Mouse (Mus musculus): ENCODE results near the gene Cacna1g.

The Cacna1g gene

DNA sequence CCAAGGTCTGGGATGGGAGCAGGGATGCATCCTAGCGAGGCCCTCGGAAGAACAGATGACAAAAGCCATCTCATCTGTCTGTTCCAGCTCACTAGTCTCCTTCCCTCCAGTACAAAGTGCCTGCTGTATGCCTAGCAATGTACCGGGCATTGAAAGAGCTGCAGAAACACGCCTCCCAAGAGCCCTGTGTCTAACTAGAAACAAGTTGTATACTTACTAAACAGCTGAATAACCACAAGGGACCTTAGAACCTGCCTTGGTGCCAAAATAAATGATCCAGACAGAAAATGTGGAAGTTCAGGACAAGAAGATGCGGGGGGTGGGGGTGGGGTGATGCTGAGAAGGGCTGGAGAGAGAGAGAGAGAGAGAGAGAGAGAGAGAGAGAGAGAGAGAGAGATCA, 29.2 kb downstream of the Cacna1g start:
- DNase-seq, result no peak

DNA sequence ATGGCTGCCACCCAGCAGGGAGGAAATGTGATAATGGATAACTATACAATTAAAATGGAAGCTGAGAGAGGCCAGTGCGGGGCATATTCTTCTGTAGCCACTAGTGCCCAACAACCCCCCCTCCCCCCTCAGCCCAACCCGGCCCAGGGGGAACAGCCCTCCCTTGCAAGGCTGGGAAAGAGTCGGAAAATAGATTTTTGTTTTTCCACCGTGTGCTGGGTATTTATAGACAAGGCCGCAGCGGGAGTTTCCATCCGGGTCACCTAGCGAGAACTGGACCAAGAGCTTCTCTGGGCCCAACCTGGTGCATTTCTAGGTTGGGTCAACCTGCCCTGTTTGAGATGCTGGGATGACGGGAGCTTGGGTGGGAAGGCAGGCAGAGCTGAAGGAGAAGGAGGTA, 32.2 kb downstream of the Cacna1g start:
- no peak for DNase-seq

DNA sequence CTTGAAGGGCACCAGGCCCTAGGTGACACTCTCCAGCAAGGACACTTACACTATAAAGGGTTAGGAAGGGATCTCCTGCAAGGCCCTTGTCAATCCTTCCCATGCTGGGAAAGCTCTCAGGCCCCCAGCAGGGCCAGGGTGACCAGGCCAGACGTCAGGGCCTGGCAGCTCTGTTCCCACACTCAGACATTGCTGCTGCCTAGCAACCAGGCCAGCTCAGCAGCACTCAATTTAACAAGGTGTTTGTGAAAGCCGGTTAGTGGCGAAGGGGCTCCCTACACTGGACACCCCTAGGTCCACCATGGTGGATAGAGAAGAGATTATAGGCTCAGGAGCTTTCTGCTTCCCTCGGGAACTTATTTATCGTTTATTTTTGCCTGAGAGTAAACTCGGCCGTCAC, 32.9 kb downstream of the Cacna1g start:
- DNase-seq, result no peak

DNA sequence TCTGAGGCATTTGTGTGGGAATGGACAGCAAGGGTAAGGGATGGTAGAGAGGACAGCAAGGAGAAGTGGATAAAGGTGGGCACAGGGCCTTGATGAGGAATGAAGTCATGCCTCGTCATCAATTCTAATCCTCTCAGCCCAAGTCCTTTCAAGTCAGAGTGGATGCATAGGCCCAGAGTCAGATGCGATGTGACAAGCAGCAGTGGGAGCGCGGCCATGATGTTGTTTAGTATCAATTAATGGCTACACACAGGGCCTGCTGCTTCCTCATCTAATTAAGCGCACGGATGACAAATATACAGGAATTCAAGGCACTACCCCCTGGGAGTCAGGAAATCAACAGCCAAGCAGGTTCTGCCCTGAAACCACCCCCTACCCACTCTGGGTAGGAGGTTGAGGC, 33.6 kb downstream of the Cacna1g start:
- DNase-seq, result no peak

GRCm38 (mm10) chr11:94429011-94429651, 44.9 kb downstream of the Cacna1g start:
- no peak for DNase-seq

DNA sequence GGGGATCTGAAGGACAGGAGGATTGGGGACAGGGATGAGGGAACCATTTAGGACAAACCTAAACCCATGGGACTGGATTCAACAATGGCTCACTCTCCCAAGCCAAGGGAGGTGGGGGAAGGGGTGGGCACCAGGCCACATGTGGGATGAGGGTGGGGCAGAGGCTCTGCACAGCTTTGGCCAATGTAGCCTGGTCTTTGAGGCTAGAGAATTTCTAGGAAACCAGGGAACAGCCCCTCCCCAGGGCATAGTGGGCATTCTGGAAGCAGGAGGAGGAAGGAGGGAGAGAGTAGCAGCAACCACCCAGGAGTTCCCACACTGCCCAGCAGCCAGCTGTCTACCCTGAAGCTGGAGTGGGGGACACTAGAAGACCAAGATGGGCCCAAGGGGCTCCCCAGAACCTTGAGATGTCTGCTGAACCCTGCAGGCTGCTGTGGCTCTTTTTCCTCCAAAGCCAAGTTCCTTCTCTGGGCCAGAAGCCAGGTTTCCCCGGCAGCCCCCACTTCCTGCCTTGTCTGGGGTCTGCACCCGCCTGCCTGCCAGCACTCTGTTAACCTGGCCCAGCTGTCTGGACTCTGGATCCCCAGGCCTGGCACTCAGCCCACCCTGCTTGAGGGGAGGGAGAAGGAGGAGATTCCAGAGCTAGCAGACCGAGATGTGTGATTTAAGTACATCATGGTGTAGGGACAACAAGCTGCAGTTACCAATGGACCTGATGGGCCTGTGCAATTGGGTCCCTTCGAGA, 45.7 kb downstream of the Cacna1g start:
- DNase-seq, result peak; percentile 19

DNA sequence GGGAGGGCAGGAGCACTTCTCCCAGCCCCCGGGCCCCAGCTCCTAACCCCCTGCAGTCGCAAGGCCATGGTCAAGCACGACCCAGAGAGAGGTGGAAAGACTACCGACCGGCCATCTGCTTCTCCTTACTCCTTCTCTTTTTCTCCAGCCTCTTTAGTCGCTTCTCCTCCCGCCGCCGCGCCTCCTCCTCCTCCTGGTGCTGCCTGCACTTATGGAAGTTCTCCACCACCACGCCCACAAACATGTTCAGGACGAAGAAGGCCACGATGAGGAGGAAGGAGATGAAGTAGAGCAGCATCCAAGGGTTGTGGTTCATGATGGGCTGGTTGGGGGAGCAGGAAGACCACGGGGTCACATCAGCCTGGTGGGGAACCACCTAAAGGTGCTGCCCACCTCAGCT, 48.3 kb downstream of the Cacna1g start:
- no peak for DNase-seq

GRCm38 (mm10) chr11:94425215-94425614, 48.8 kb downstream of the Cacna1g start:
- no peak for DNase-seq

DNA sequence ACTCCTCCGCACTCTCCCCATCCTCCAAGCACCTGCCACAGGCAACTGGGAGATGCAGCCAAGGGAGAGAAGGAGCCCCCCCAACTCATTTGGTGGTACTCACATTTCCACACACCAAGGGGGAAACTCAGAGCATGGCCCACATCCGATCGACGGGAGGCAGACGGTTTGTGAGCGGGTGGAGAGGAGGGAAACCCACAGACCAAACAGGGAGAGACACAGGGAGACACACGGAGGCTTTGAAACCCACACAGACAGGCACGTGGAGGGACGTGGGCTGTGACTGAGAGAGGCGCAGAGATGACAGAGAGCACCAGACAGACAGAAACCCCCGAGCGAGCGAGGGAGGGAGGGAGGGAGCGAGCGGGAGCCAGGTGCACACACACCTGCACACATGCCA, 49.6 kb downstream of the Cacna1g start:
- peak; percentile 25 for DNase-seq

DNA sequence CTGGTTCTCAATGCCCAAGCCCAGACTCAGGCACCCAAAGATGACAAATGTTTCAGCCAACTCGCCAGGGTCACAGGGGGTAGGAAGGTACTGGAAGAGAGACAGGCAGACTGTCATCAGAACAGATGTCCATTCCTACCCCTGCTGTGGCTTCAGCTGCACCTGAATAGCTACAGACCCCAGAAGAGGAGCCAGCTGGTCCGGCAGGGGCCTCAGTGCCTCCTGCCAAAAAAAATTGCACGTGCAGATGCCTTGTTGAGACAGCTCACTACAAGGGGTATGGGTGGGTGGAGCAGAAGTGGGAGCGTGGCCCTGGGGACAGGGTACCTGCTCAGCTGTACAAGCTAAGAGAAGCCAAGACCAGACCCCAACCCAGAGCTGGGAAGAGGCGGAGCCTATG, 50.1 kb downstream of the Cacna1g start:
- DNase-seq, result peak; percentile 35

DNA sequence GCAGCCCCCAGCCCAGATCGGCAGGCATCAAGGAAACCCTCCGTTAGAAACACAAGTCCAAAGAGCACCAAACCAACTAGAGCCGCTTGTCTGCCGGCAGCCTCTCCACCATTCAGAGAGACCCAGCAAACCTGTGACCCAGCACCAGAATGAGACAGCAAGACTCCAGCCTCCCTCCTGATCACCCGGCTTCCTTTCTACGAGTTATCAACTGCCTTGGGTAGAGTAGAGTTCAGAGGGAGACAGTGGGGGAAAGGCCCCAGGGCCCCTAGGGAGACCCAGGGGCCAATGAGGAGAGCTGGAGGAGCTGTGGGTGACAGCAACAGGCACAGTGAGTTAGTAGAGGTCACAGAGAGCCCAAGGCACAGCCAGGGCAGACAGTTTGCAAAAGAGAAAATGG, 53.0 kb downstream of the Cacna1g start:
- DNase-seq, result no peak

DNA sequence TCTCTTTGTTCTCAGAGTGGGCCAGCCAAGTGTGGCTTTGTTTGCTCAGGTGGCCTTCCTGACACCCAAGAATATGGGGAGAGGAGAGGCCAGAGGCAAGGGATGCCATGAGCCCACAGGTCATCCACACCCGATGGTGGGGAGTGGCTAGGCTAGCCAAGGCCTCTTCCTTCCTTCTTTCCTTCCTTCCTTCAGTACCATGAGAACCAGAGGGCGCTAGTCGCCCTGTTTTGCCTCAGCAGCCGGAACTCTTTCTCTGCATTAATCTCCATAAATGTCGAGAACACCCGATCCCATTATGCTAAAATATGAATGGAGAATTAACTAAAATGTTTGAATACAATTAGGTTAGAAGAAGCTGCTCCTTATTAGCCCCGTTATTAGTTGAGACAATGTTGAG, 53.7 kb downstream of the Cacna1g start:
- DNase-seq, result peak; percentile 10

GRCm38 (mm10) chr11:94419004-94419727, 54.8 kb downstream of the Cacna1g start:
- no peak for DNase-seq

- no peak for DNase-seq
Measured at GRCm38 (mm10) chr11:94414042-94414441, 60.0 kb downstream of the Cacna1g start.

- no peak for DNase-seq
Measured at GRCm38 (mm10) chr11:94413516-94413915, 60.5 kb downstream of the Cacna1g start.

DNA sequence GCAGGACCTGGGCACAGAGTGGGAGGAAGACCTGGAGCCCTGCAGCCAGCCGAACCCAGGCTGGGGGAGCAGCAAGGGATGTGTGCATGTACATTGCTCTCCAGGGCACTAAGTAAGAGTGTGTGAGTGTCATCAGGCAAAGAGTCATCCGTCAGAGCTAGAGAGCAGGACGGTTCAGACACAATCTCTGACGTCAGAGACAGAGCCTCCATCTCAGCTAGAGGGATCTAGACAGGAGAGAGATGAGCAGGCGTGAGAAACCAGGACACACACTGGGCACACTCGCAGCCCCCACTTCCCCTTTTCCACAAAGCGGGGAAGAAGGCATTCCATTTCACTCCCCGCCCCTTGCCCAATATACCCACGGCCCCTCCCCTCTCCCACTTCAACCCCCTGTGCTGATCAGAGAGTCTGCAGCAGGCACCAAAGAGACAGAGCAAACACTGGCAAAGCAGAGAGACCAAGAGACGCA, 61.0 kb downstream of the Cacna1g start:
- DNase-seq, result no peak

DNA sequence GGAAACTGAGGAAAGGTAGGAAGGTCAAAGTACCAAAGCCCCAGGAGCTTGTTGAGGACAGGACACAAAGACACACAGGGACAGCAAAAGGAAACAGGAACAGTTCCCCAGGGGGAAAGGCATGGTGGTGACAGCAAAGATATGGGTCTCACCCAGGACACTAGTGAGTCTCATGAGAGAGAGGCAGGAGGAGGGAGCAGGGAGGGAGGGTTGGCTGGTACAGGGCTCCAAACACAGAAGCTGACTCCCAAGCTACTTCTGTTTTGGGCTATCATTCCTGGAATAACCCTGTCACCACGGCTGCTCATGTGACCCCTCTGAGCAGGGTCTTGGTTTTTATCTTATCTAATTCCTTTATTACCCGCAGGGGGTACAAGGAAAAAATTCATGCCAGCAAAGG, 61.4 kb downstream of the Cacna1g start:
- no peak for DNase-seq

DNA sequence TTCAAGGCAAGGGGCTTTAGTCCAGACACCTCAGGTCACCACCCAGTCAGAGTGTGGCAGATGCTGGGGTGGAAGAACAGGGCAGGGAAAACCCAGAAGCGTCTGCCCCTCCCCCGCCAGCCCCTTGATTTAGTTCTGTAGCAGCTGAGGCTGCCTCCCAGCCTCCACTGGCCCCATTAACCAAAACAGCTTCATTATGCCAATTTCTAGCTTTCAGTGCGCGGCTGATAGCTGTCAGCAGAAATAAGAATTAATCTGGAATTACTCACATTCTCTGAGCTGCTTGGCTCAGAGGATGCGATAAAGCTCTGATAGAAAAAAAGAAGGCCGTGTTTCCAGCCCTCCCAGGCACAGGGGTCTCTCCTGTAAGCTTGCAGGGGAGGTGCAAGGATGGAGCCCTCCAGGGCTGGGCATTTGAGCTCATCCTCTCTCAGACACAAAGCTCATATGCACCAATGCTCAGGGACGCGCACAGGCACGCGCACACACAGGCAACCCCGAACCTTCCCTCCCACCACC, 66.1 kb downstream of the Cacna1g start:
- DNase-seq, result peak; percentile 31

DNA sequence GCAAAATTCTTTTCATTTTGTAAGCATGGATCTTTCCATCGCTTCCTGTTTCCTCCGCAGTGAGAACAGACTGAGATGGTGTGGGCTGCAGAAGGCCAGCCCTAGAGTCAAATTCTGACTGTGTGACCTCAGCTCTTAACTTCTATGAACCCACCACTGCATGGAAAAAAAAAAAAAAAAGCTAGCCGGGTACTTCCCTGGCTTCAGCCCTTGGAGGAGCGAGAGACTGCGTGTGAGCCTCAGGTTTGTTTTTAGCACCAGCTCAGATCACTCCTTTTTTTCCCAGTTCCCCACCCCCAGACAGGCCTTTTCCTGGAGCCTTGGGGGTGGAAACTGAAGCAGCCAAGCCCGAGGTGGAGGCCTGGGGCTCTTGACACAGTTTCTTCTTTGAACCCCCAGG, 68.7 kb downstream of the Cacna1g start:
- no peak for DNase-seq

DNA sequence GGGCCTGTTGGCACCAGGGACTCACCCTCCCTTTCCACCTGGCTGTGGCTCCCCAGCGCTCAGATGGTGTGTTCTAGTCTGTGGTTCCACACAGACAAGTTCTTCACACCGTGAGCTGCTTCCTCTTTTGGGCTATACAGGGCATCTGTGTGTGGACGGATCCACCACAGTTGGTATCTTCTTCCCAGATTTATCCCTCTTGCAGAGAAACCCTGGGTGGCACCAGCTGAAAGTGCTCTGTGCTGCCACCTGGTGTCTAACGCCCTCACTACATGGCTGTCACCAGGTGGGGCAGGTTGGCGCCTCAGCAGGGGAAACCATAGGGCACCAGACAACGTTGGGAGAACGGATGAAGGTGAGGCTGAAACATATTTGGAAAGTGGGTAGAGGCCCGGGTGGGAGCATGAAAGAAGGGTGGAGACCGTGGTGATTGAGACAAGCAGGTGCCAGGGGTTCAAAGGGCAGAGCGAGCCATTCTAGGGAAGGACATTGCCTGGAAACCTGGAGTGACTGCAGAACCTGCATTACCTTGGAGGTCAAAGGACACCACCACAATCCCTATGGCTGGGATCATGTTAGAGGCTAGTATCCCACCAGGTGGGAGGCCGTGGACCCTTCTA, 69.2 kb downstream of the Cacna1g start:
- peak; percentile 85 for DNase-seq

- no peak for DNase-seq
Measured at GRCm38 (mm10) chr11:94404178-94404577, 69.8 kb downstream of the Cacna1g start.

DNA sequence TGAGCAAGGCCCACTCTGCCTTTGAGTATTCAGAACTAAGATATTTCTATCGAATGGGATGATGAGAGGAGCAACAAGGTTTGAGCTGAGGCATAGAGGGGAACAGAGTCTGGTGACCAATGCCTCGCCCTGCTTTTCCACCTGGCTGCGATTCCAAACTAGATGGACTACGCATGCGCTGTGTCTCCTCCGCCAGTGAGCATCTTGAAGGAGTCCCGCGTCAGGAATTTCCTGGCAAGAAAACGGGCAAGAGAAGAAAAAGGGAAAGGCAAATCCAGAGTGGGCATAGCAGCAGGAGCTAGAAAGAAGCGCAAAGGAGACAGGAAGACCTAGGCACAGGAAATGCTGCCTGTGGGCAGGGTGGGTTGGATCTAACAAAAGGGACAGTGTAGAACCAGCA, 70.2 kb downstream of the Cacna1g start:
- DNase-seq, result no peak

DNA sequence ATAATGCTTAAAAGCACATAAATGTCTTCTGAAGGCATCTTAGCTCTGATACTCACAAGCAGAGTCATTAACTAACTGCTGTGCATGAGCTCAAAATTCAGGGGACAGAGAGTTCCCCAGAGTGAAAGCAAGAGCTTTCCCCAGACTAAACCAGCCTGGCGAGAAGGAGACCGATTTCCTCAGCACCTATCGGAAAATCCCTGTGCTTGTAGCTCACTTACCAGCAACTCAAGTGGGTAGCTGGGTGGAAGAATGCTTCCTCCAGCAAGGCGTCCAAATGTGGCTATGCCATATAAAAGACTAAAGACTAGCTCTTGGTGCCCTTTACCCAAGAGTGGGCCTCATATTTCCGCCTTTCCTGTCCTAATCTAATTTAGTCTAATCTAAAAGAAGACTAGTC, 71.3 kb downstream of the Cacna1g start:
- DNase-seq, result no peak

All from thymus, postnatal 14 days (tissue).